Mouse (Mus musculus): Measurements from ENCODE around the gene Nectin2.
"Not testable (repeated sequence)": the region's sequence is repeated elsewhere in the genome, so short reads cannot be mapped to it uniquely, and the experiment has no call there.

GRCm38 (mm10) chr7:19791504-19791903 is 41.2 kb upstream of the Nectin2 start:
- TF ChIP-seq CEBPB (IDR thresholded peaks at IDR 0.05; ENCODE audit: insufficient read depth, poor library complexity, severe bottlenecking); POLR2A (IDR thresholded peaks at IDR 0.05; ENCODE audit: insufficient read length, low read depth); MAX (IDR thresholded peaks at IDR 0.05; ENCODE audit: low read depth); USF1 (IDR thresholded peaks at IDR 0.05; ENCODE audit: low read depth); REST (IDR thresholded peaks at IDR 0.05; ENCODE audit: insufficient read depth, insufficient read length); E2F4 (IDR thresholded peaks at IDR 0.05; ENCODE audit: insufficient read depth); MYOD1 (IDR thresholded peaks at IDR 0.05; ENCODE audit: control insufficient read depth in 1 of 3, insufficient read length in 2 of 3, low read depth in 2 of 3); TCF12 (IDR thresholded peaks at IDR 0.05; ENCODE audit: insufficient read depth, poor library complexity, severe bottlenecking); POLR2AphosphoS2 (IDR thresholded peaks at IDR 0.05; ENCODE audit: insufficient read length, low read depth): not testable (repeated sequence)
